Mouse (Mus musculus) left cerebral cortex, postnatal 4 days (tissue): ENCODE data around the gene Vmn1r61. TPM values are rescaled to one million over a fixed set of nuclear protein-coding genes. Genes with fewer than 3 reads are reported as not detected.

Experiments used
- DNase-seq: peaks from one replicate; pipeline ENCODE4 v3.0.0-alpha.2; 2022
- intact Hi-C: fragments of 180-260 bp; cut with DNase I; formaldehyde crosslinking; loops from one replicate; pipeline ENCODE4 v1.15.1; 2025
- total RNA-seq, 2 experiments: library from RNA; stranded (reverse); gene quantifications; 2 replicates each; pipeline ENCODE4 v1.2.3; 2021

Vmn1r61 gene
- total RNA-seq: not detected

GRCm38 (mm10) chr7:5613195-5613594 lies at the start of gene Vmn1r61:
TSS of gene Vmn1r61 (minus strand) at chr7:5613295.
- intact Hi-C loops: no loop called here
- no peak for DNase-seq

Other genes with a start within 250 kb of the Vmn1r61 start
- gene Vmn1r58, start 199.9 kb downstream of the Vmn1r61 start, total RNA-seq: not detected
- not detected for gene Vmn1r59, start 156.5 kb downstream of the Vmn1r61 start, total RNA-seq
- gene Vmn2r28, start 119.3 kb downstream of the Vmn1r61 start, total RNA-seq: not detected
- not detected for gene Vmn1r60, start 66.0 kb downstream of the Vmn1r61 start, total RNA-seq
- gene Vmn1r62, start 60.3 kb upstream of the Vmn1r61 start, total RNA-seq: not detected
- gene Vmn1r63, start 192.2 kb upstream of the Vmn1r61 start, total RNA-seq: not detected